Mouse (Mus musculus): ENCODE measurements around the gene Chrng. TPM values are rescaled to one million over a fixed set of nuclear protein-coding genes. Genes with fewer than 3 reads are reported as not detected.

Chrng gene
- total RNA-seq, 1 experiment: 0.13 TPM

DNA sequence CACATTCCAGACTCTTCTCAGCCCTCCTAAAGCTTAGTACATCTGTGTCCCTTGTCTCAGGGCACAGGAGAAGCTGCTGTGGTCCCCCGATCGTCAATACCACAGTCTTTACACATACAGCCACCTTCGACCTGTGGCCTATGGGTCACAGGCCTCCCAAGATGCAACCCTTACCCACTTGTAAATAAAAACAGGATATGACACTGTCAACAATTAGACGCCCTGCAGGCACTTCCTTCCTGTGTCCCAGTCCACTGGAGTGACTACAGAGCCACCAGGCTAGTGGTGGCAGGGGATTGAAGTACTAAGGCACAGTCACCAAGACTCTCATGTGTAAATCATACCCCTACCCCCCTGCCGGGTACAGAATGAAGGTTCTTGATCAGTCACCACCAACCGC lies 581 bp downstream of the Chrng start:
- H3K9me3 ChIP-seq (ENCODE audit: control insufficient read depth, insufficient read depth, low read depth, low read length): no peaks in the 10 kb centered on the region
- H3K4me1 ChIP-seq (ENCODE audit: control insufficient read depth in 2 of 2, insufficient read depth in 2 of 2, low read length in 2 of 2, poor library complexity in 1 of 2): peaks cover 0 to 7% of the 10 kb centered on the region in 2 experiments; a peak in 1 of 4 replicates
- no peak overlapping the region for H3K9ac ChIP-seq (ENCODE audit: insufficient read depth, low read depth, low read length, poor library complexity, severe bottlenecking)
- DNase-seq (ENCODE audit: low read depth, low spot score): no peak
- in situ Hi-C loops (cut with MboI; ENCODE audit: low sequenced_read_pairs in 2 of 2, unreplicated experiment in 2 of 2): no loop called here
- no peak for TF ChIP-seq MAFK (IDR thresholded peaks at IDR 0.05; ENCODE audit: insufficient read depth, low read depth, low read length)
- no peak for TF ChIP-seq HCFC1 (IDR thresholded peaks at IDR 0.05; ENCODE audit: borderline replicate concordance, insufficient read depth, low read length)
- TF ChIP-seq ZC3H11A (IDR thresholded peaks at IDR 0.05; ENCODE audit: borderline replicate concordance, low read depth, low read length): no peak
- TF ChIP-seq CHD2 (IDR thresholded peaks at IDR 0.05; ENCODE audit: low read depth, low read length): no peak
- no peak for TF ChIP-seq ZNF384 (IDR thresholded peaks at IDR 0.05; ENCODE audit: low read depth, low read length)
- H3K36me3 ChIP-seq (ENCODE audit: control insufficient read depth, insufficient read depth, low read length, poor library complexity, severe bottlenecking): no peaks in the 10 kb centered on the region
- no peak overlapping the region for H3K27ac ChIP-seq (ENCODE audit: insufficient read depth, low read depth, low read length, poor library complexity, severe bottlenecking)
- H3K4me3 ChIP-seq (ENCODE audit: insufficient read depth in 1 of 2, low read depth in 1 of 2, low read length in 2 of 2, poor library complexity in 1 of 2, severe bottlenecking in 1 of 2): no peak overlapping the region

GRCm38 (mm10) chr1:87205502-87205901 lies 1.0 kb downstream of the Chrng start:
- H3K9me3 ChIP-seq (ENCODE audit: control insufficient read depth, insufficient read depth, low read depth, low read length): no peaks in the 10 kb centered on the region
- no peaks in the 10 kb centered on the region for H3K36me3 ChIP-seq (ENCODE audit: control insufficient read depth, insufficient read depth, low read length, poor library complexity, severe bottlenecking)
- no peak overlapping the region for H3K4me3 ChIP-seq (ENCODE audit: insufficient read depth in 1 of 2, low read depth in 1 of 2, low read length in 2 of 2, poor library complexity in 1 of 2, severe bottlenecking in 1 of 2)
- no peak overlapping the region for H3K27ac ChIP-seq (ENCODE audit: insufficient read depth, low read depth, low read length, poor library complexity, severe bottlenecking)
- H3K9ac ChIP-seq (ENCODE audit: insufficient read depth, low read depth, low read length, poor library complexity, severe bottlenecking): no peak overlapping the region
- DNase-seq (ENCODE audit: low read depth, low spot score): no peak
- TF ChIP-seq ZNF384 (IDR thresholded peaks at IDR 0.05; ENCODE audit: low read depth, low read length) (no peak), ZC3H11A (IDR thresholded peaks at IDR 0.05; ENCODE audit: borderline replicate concordance, low read depth, low read length) (no peak), MAFK (IDR thresholded peaks at IDR 0.05; ENCODE audit: insufficient read depth, low read depth, low read length) (no peak), HCFC1 (IDR thresholded peaks at IDR 0.05; ENCODE audit: borderline replicate concordance, insufficient read depth, low read length) (no peak), CHD2 (IDR thresholded peaks at IDR 0.05; ENCODE audit: low read depth, low read length) (no peak)
- in situ Hi-C loops (cut with MboI; ENCODE audit: low sequenced_read_pairs in 2 of 2, unreplicated experiment in 2 of 2): no loop called here
- H3K4me1 ChIP-seq (ENCODE audit: control insufficient read depth in 2 of 2, insufficient read depth in 2 of 2, low read length in 2 of 2, poor library complexity in 1 of 2): peaks cover 0 to 7% of the 10 kb centered on the region in 2 experiments; a peak in 1 of 4 replicates

DNA sequence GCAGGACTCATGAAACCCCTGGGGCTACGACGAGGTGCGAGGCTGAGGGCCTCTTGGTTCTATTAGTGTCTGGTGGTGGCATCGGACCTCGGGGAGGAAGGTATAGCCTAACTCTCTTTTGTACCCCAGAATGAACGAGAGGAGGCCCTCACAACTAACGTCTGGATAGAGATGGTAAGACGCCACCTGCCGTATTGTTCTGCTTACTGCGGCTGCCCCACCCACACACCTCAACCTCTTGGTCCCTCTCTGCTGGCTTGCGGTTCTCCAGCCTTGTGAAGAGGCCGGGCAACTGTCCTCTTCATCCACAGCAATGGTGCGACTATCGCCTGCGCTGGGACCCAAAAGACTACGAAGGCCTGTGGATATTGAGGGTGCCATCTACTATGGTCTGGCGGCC lies 1.9 kb downstream of the Chrng start:
- Histone ChIP-seq H3K4me3 (ENCODE audit: insufficient read depth in 1 of 2, low read depth in 1 of 2, low read length in 2 of 2, poor library complexity in 1 of 2, severe bottlenecking in 1 of 2) (peak overlapping the region in 1 of 2 experiments; percentile 1; a peak in 1 of 4 replicates), H3K27ac (ENCODE audit: insufficient read depth, low read depth, low read length, poor library complexity, severe bottlenecking) (no peak overlapping the region), H3K36me3 (ENCODE audit: control insufficient read depth, insufficient read depth, low read length, poor library complexity, severe bottlenecking) (no peaks in the 10 kb centered on the region), H3K9me3 (ENCODE audit: control insufficient read depth, insufficient read depth, low read depth, low read length) (no peaks in the 10 kb centered on the region), H3K9ac (ENCODE audit: insufficient read depth, low read depth, low read length, poor library complexity, severe bottlenecking) (no peak overlapping the region), H3K4me1 (ENCODE audit: control insufficient read depth in 2 of 2, insufficient read depth in 2 of 2, low read length in 2 of 2, poor library complexity in 1 of 2) (peaks cover 0 to 7% of the 10 kb centered on the region in 2 experiments; a peak in 1 of 4 replicates)
- TF ChIP-seq CHD2 (IDR thresholded peaks at IDR 0.05; ENCODE audit: low read depth, low read length) (no peak), ZNF384 (IDR thresholded peaks at IDR 0.05; ENCODE audit: low read depth, low read length) (no peak), ZC3H11A (IDR thresholded peaks at IDR 0.05; ENCODE audit: borderline replicate concordance, low read depth, low read length) (no peak), MAFK (IDR thresholded peaks at IDR 0.05; ENCODE audit: insufficient read depth, low read depth, low read length) (no peak), HCFC1 (IDR thresholded peaks at IDR 0.05; ENCODE audit: borderline replicate concordance, insufficient read depth, low read length) (no peak)
- in situ Hi-C loops (cut with MboI; ENCODE audit: low sequenced_read_pairs in 2 of 2, unreplicated experiment in 2 of 2): no loop called here
- no peak for DNase-seq (ENCODE audit: low read depth, low spot score)

DNA sequence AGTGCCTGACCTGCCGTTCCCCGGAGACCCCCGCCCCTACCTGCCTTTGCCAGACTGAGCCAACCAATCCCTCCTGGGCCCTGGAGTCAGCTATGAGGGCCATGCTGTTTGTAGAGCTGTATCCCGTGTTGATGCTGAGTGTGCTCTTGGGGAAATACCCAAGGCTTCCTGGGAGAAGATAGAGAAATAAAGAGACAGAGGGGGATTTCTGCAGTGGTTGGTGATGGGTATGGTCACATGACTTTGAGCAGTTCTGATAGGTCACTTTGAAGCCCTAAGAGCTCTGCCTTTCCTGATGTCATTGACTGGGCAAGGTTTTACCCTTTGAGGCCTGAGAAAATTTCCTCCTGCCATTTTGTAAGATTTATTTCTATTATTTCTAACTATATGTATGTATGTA lies 7.0 kb downstream of the Chrng start:
- H3K4me3 ChIP-seq (ENCODE audit: insufficient read depth in 1 of 2, low read depth in 1 of 2, low read length in 2 of 2, poor library complexity in 1 of 2, severe bottlenecking in 1 of 2): 0 out of 4 replicates have a peak overlapping the region, but pooled peaks of 1 of the 2 experiments have one; percentile 11
- H3K9me3 ChIP-seq (ENCODE audit: control insufficient read depth, insufficient read depth, low read depth, low read length): no peaks in the 10 kb centered on the region
- H3K4me1 ChIP-seq (ENCODE audit: control insufficient read depth in 2 of 2, insufficient read depth in 2 of 2, low read length in 2 of 2, poor library complexity in 1 of 2): peaks cover 0 to 4% of the 10 kb centered on the region in 2 experiments; a peak in 3 of 4 replicates
- no peak for DNase-seq (ENCODE audit: low read depth, low spot score)
- no peaks in the 10 kb centered on the region; the same call in 1 of the 2 replicates for H3K36me3 ChIP-seq (ENCODE audit: control insufficient read depth, insufficient read depth, low read length, poor library complexity, severe bottlenecking)
- H3K9ac ChIP-seq (ENCODE audit: insufficient read depth, low read depth, low read length, poor library complexity, severe bottlenecking): no peak overlapping the region
- TF ChIP-seq HCFC1 (IDR thresholded peaks at IDR 0.05; ENCODE audit: borderline replicate concordance, insufficient read depth, low read length) (no peak), CHD2 (IDR thresholded peaks at IDR 0.05; ENCODE audit: low read depth, low read length) (no peak), ZNF384 (IDR thresholded peaks at IDR 0.05; ENCODE audit: low read depth, low read length) (no peak), ZC3H11A (IDR thresholded peaks at IDR 0.05; ENCODE audit: borderline replicate concordance, low read depth, low read length) (no peak), MAFK (IDR thresholded peaks at IDR 0.05; ENCODE audit: insufficient read depth, low read depth, low read length) (no peak)
- H3K27ac ChIP-seq (ENCODE audit: insufficient read depth, low read depth, low read length, poor library complexity, severe bottlenecking): no peak overlapping the region
- in situ Hi-C loops (cut with MboI; ENCODE audit: low sequenced_read_pairs in 2 of 2, unreplicated experiment in 2 of 2): no loop called here

All from ES-E14 (cell line).